Mouse (Mus musculus): Measurements from ENCODE around the gene Trmt1l.

DNA sequence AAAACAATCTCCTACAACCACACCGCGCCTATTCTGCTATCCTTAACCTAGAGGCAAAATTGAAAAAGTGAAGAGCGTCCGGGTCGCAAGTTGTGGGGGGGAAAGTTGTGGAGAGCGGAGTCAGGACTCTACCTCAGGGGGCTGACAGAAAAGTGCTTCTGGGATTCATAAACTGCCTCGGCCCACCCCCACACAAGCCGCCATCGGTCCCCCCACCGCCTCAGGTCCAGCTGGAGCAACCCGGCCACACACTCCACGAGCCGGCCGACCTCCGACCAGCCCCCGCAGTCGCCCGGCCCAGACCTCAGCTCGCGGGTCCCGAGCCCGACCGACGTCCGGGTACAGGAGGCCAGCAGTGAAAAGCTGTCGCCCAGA, 467 bp upstream of the Trmt1l start:
- no peak for TF ChIP-seq SMC3 (IDR thresholded peaks at IDR 0.05; ENCODE audit: low read depth, low read length)
- TF ChIP-seq GATA1 (IDR thresholded peaks at IDR 0.05; ENCODE audit: low read depth, low read length) = no peak
- TF ChIP-seq CHD1 (IDR thresholded peaks at IDR 0.05; ENCODE audit: low read depth, low read length) = no peak
- no peak for TF ChIP-seq JUND (IDR thresholded peaks at IDR 0.05; ENCODE audit: low read depth, low read length)
- no peak for TF ChIP-seq E2F4 (IDR thresholded peaks at IDR 0.05; ENCODE audit: borderline replicate concordance, low read depth, low read length)
- TF ChIP-seq POLR2AphosphoS2 (IDR thresholded peaks at IDR 0.05; ENCODE audit: low read length) = no peak
- no peak for TF ChIP-seq CTCF (IDR thresholded peaks at IDR 0.05 in 2 of 3, conservative IDR thresholded peaks at IDR 0.05 in 1 of 3; ENCODE audit: control insufficient read depth in 1 of 3, insufficient read depth in 1 of 3, low read depth in 2 of 3, low read length in 3 of 3, poor library complexity in 1 of 3, severe bottlenecking in 1 of 3)
- TF ChIP-seq POLR2AphosphoS5 (IDR thresholded peaks at IDR 0.05; ENCODE audit: borderline replicate concordance, low read depth, low read length) = no peak

Measured in MEL (cell line).